Mouse (Mus musculus): Measurements from ENCODE around the gene Maats1.

DNA sequence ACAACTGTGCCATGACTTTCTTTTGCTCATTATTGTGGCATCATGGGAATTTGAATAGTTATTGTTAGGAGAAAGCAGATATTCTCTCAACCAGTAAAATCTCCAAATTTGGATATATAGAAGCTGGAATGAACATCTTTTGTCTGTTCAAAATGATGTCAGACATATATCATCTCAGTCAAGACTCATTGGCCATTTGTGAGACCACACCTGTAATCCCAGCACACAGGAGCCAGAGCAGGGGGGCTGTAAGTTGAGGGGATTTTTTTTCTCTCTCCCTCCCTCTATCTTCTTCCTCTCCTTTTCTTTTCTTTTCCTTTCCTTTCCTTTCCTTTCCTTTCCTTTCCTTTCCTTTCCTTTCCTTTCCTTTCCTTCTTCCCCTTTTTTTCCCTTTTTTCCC is 10.9 kb upstream of the Maats1 start:
- TF ChIP-seq RCOR1 (IDR thresholded peaks at IDR 0.05; ENCODE audit: low read depth, low read length) (no peak), E2F4 (IDR thresholded peaks at IDR 0.05; ENCODE audit: borderline replicate concordance, low read depth, low read length) (no peak)

Data from MEL (cell line).